Mouse (Mus musculus) embryonic facial prominence, embryonic 11.5 days (tissue): ENCODE measurements around the gene Kcnc3. TPM values are rescaled to one million over a fixed set of nuclear protein-coding genes. Genes with fewer than 3 reads are reported as not detected.

Experiments used
- ATAC-seq: fragments of 200-750 bp; cut with Nextera tagmentation; replicated peaks from 2 replicates; pipeline ENCODE4 v1.8.0; 2017; ENCODE audit warnings: low read depth; ENCODE audit not compliant: insufficient number of reproducible peaks, low FRiP score, low TSS enrichment
- DNase-seq: peaks from one replicate; pipeline ENCODE4 v3.0.0-alpha.2; 2015; ENCODE audit warnings: low spot score
- H3K27ac ChIP-seq: fragments of 300-500 bp; sonication (generic); replicated peaks from 2 replicates; pipeline ENCODE4 v1.5.1; 2014; ENCODE audit warnings: mild to moderate bottlenecking, low read depth, low read length, control low read depth
- H3K27me3 ChIP-seq: fragments of 300-500 bp; sonication (generic); 2 replicates; pipeline ENCODE4 v1.6.1; 2014; ENCODE audit warnings: mild to moderate bottlenecking, low read length, moderate library complexity, mixed read lengths; ENCODE audit not compliant: control insufficient read depth, insufficient read depth
- H3K36me3 ChIP-seq: fragments of 300-500 bp; sonication (generic); replicated peaks from 2 replicates; pipeline ENCODE4 v1.6.1; 2014; ENCODE audit warnings: low read depth, mild to moderate bottlenecking, low read length, moderate library complexity, mixed read lengths; ENCODE audit not compliant: control insufficient read depth, insufficient read depth
- H3K4me1 ChIP-seq: fragments of 300-500 bp; sonication (generic); 2 replicates; pipeline ENCODE4 v1.6.1; 2014; ENCODE audit warnings: low read length, mixed read lengths; ENCODE audit not compliant: control insufficient read depth, insufficient read depth
- H3K4me2 ChIP-seq: fragments of 300-500 bp; sonication (generic); 2 replicates; pipeline ENCODE4 v1.6.1; 2014; ENCODE audit warnings: low read depth, mild to moderate bottlenecking, control low read depth, low read length, moderate library complexity
- H3K4me3 ChIP-seq: fragments of 300-500 bp; sonication (generic); 2 replicates; pipeline ENCODE4 v1.5.1; 2014; ENCODE audit warnings: low read depth, low read length, control low read depth
- H3K9ac ChIP-seq: fragments of 300-500 bp; sonication (generic); replicated peaks from 2 replicates; pipeline ENCODE4 v1.6.1; 2014; ENCODE audit warnings: mild to moderate bottlenecking, control low read depth, low read length
- H3K9me3 ChIP-seq: fragments of 300-500 bp; sonication (generic); replicated peaks from 2 replicates; pipeline ENCODE4 v1.6.1; 2016; ENCODE audit warnings: mild to moderate bottlenecking, low read length, inconsistent platforms, mixed read lengths; ENCODE audit not compliant: control insufficient read depth
- WGBS: fragments of 180-500 bp; shearing (Covaris S2); extraction: QIAGEN DNeasy Blood & Tissue Kit; methylation state at CpG from one replicate; pipeline ENCODE4 v1.1.7; 2014; 5-methylcytosine and 5-hydroxymethylcytosine counted together
- polyA plus RNA-seq: library from polyadenylated mRNA; unstranded; fragments of >200 nt; fragmentation: Nextera tagmentation; extraction: Ambion mirVana; gene quantifications from 2 replicates; pipeline ENCODE4 v1.2.1, GENCODE M21; 2014

Kcnc3 gene
- polyA plus RNA-seq, 1 experiment from 2014 or later = 0.32 TPM

GRCm38 (mm10) chr7:44557629-44558028, 32.8 kb upstream of the Kcnc3 start:
- WGBS = 70% methylated on average over 2 of the region's 2 CpGs
- DNase-seq = no peak
- no peaks in the 10 kb centered on the region for H3K27me3 ChIP-seq
- H3K4me1 ChIP-seq = no peaks in the 10 kb centered on the region
- H3K9ac ChIP-seq = no peak overlapping the region
- no peak overlapping the region for H3K4me2 ChIP-seq
- no peak for ATAC-seq
- H3K27ac ChIP-seq = no peak overlapping the region
- H3K9me3 ChIP-seq = no peaks in the 10 kb centered on the region
- H3K36me3 ChIP-seq = no peaks in the 10 kb centered on the region
- H3K4me3 ChIP-seq = no peak overlapping the region

DNA sequence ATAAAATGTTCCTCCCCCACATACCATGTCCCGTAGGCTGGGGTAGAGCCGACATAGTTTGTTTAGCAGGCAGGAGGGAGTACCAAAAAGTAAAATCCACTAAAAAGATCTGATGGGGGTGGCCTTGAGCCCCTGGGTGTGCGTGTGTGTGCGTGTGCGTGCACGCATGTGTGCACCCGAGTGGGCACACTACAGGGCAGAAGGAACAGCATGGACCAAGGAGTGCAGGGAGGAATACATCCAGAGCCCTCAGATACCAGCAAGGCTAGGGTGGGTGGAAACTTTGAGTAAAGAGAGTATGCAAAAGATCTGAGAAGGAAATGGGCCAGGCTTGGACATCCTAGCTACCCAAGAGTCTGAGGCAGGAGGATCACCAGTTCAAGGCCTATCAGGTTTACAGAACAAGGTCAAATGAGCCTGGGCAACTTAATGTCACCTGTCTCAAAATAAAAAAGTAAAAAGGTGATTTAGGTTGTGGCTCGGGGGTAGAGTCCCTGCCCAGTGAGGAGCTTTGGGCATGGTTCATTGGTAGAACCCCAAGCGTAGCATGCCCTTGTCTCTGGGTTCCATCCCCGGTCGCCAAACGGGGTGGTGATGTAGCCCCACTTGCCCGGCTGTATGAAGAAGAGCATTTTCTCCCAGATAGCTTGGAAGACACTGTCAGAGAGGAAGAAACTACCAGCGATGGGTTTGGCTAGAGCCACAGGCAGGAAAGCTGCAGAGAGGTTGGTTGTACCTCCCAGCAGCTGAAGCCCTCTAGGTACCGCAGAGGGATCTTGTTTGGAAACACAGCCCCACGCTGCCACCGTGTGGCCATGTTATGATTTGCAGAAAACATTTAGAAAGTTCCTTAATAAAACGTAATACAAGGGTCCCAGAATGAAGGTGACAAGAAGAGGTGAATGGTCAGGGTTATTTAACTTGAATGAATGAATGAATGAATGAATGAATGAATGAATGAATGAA, 29.7 kb upstream of the Kcnc3 start:
- DNase-seq (peak; percentile 91), ATAC-seq (peak; percentile 65; the same call in 1 of the 2 replicates)
- no peak overlapping the region for H3K27ac ChIP-seq
- H3K4me1 ChIP-seq = no peaks in the 10 kb centered on the region
- no peaks in the 10 kb centered on the region for H3K9me3 ChIP-seq
- no peak overlapping the region; the same call in 1 of the 2 replicates for H3K9ac ChIP-seq
- no peaks in the 10 kb centered on the region for H3K36me3 ChIP-seq
- WGBS = 53% methylated on average over 18 of the region's 18 CpGs
- H3K4me2 ChIP-seq = no peak overlapping the region; the same call in 1 of the 2 replicates
- H3K27me3 ChIP-seq = no peaks in the 10 kb centered on the region
- H3K4me3 ChIP-seq = no peak overlapping the region

DNA sequence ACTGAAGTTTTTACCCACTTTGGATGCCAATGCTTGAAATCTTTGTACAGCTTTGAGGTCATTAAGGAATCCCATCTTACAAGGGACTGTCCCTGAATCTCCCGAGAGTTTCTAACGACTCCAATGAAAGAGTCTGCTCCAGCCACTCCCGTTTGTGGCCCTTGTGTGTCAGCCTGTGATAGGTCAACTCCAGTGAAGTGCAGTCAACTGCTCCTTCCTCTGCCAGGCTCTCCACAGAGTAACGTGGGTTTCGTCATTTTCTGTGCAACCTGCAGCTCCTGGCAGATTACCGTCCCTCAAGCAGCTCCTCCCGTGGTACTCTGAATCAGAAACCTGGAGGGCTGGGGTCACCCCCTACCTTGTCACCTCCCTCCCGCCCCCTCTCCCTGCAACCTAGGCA, 27.2 kb upstream of the Kcnc3 start:
- no peaks in the 10 kb centered on the region for H3K36me3 ChIP-seq
- no peaks in the 10 kb centered on the region for H3K4me1 ChIP-seq
- ATAC-seq (no peak), DNase-seq (no peak)
- H3K4me2 ChIP-seq = no peak overlapping the region
- H3K9ac ChIP-seq = no peak overlapping the region
- WGBS = 47% methylated on average over 8 of the region's 8 CpGs
- no peaks in the 10 kb centered on the region for H3K27me3 ChIP-seq
- no peak overlapping the region for H3K4me3 ChIP-seq
- H3K9me3 ChIP-seq = no peaks in the 10 kb centered on the region
- no peak overlapping the region for H3K27ac ChIP-seq

DNA sequence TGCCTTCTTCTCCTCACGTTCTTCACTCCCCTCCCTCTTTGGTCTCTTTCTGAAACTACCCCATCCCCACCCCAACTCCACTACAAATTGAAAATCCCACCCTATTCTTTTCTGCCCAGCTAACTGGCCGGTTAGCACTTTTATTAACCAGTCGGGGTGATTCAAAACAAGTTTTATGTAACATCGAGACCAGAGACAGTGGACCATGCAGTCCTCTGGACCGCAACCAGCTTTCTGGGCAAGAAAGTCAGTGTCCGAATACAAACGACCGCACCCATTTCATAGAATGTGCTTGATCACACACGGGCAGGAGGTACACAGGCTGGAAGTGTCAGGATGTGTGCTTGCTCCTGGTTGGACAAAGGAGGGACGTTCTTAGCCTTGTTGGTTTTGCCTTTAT, 26.0 kb upstream of the Kcnc3 start:
- Histone ChIP-seq H3K27ac (no peak overlapping the region), H3K4me1 (no peaks in the 10 kb centered on the region), H3K27me3 (no peaks in the 10 kb centered on the region), H3K4me3 (no peak overlapping the region), H3K36me3 (no peaks in the 10 kb centered on the region), H3K4me2 (no peak overlapping the region), H3K9ac (no peak overlapping the region), H3K9me3 (no peaks in the 10 kb centered on the region)
- ATAC-seq (no peak), DNase-seq (no peak)
- 84% methylated on average over 10 of the region's 10 CpGs for WGBS

GRCm38 (mm10) chr7:44565414-44565813, 25.1 kb upstream of the Kcnc3 start:
- H3K27ac ChIP-seq = no peak overlapping the region
- H3K36me3 ChIP-seq = no peaks in the 10 kb centered on the region
- no peak overlapping the region for H3K9ac ChIP-seq
- H3K4me3 ChIP-seq = no peak overlapping the region
- H3K27me3 ChIP-seq = no peaks in the 10 kb centered on the region
- ATAC-seq = no peak
- no peaks in the 10 kb centered on the region for H3K9me3 ChIP-seq
- H3K4me1 ChIP-seq = no peaks in the 10 kb centered on the region
- no peak overlapping the region for H3K4me2 ChIP-seq
- DNase-seq = no peak
- WGBS = 62% methylated on average over 6 of the region's 6 CpGs

DNA sequence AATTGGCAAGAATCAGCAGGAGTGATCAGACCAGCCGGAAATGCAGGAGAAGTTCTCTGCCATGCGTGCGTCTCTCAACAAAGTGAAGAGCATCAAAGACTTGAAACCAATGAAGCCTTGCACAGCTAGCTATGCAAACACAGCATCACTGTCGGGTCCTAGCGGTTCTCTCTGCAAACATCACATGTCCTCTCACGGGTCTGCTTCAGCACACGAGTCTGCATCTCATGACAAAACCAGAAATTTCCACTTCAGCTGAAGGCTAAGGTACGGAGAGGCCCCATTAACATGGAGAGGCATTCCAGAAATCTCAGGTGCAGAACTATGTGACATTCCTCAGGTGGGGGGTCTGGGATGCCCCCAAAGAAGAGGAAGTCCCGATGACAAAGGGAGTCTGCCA, 21.7 kb upstream of the Kcnc3 start:
- no peak overlapping the region for H3K9ac ChIP-seq
- H3K27ac ChIP-seq = no peak overlapping the region
- no peaks in the 10 kb centered on the region for H3K4me1 ChIP-seq
- no peaks in the 10 kb centered on the region for H3K36me3 ChIP-seq
- H3K9me3 ChIP-seq = no peaks in the 10 kb centered on the region
- DNase-seq = no peak
- H3K4me2 ChIP-seq = no peak overlapping the region
- H3K4me3 ChIP-seq = no peak overlapping the region
- WGBS = 77% methylated on average over 9 of the region's 9 CpGs
- H3K27me3 ChIP-seq = no peaks in the 10 kb centered on the region
- no peak for ATAC-seq

DNA sequence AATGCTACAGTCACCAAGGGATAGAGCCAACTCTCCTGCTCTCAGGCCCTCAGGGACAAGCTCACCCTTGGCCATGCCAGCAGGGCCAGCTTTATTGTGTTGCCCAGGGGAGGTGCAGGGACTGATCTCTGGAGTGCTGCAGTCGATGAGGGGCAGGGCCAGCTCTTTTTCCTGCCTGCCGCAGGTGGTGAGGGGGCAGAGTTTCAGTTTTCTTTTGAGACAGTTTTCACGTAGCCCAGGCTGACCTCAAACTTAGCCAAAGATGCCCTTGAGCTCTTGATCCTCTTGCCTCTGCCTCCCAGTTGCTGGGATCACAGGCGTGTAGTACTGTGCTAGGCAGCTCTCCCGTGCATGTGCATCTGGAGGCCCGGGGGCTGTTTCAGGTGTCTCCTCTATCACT, 19.5 kb upstream of the Kcnc3 start:
- ATAC-seq = no peak
- Histone ChIP-seq H3K9me3 (no peaks in the 10 kb centered on the region), H3K4me1 (no peaks in the 10 kb centered on the region), H3K27me3 (no peaks in the 10 kb centered on the region), H3K9ac (no peak overlapping the region), H3K4me2 (no peak overlapping the region), H3K27ac (no peak overlapping the region), H3K36me3 (no peaks in the 10 kb centered on the region), H3K4me3 (no peak overlapping the region)
- WGBS = 75% methylated on average over 6 of the region's 6 CpGs
- no peak for DNase-seq

GRCm38 (mm10) chr7:44571811-44572210, 18.7 kb upstream of the Kcnc3 start:
- H3K4me3 ChIP-seq = no peak overlapping the region
- no peaks in the 10 kb centered on the region for H3K36me3 ChIP-seq
- no peak overlapping the region for H3K9ac ChIP-seq
- no peaks in the 10 kb centered on the region for H3K27me3 ChIP-seq
- H3K27ac ChIP-seq = no peak overlapping the region
- no peak overlapping the region for H3K4me2 ChIP-seq
- no peaks in the 10 kb centered on the region for H3K4me1 ChIP-seq
- H3K9me3 ChIP-seq = no peaks in the 10 kb centered on the region
- no peak for DNase-seq
- 32% methylated on average over 4 of the region's 4 CpGs for WGBS
- ATAC-seq = no peak
